Mouse (Mus musculus): Measurements from ENCODE around the gene Syngap1. TPM values are rescaled to one million over a fixed set of nuclear protein-coding genes. Genes with fewer than 3 reads are reported as not detected.

The Syngap1 gene
- total and polyA plus RNA-seq, 2 experiments from 2014 or later, result 5.3 to 74.2 TPM

- Histone ChIP-seq H3K4me1 (ENCODE audit: insufficient read depth, low read length) (no peaks in the 10 kb centered on the region), H3K36me3 (ENCODE audit: insufficient read depth, low read length) (peaks cover 60% of the 10 kb centered on the region), H3K9me3 (ENCODE audit: low read length) (no peaks in the 10 kb centered on the region), H3K27ac (no peak overlapping the region), H3K9ac (replicated peaks; ENCODE audit: low read length) (no peak overlapping the region), H3K4me2 (ENCODE audit: low read depth, low read length) (no peak overlapping the region), H3K4me3 (ENCODE audit: low read length) (no peak overlapping the region), H3K27me3 (ENCODE audit: insufficient read depth, low read length) (no peaks in the 10 kb centered on the region)
- WGBS, result 89% methylated on average over 11 of the region's 11 CpGs
- ATAC-seq (no peak), DNase-seq (ENCODE audit: low spot score) (no peak)
- no peak for TF ChIP-seq CTCF (IDR thresholded peaks at IDR 0.05; ENCODE audit: low read depth)
Measured at GRCm38 (mm10) chr17:26966993-26967392, 25.9 kb downstream of the Syngap1 start.

- Histone ChIP-seq H3K36me3 (ENCODE audit: insufficient read depth, low read length) (peaks cover 56% of the 10 kb centered on the region), H3K4me1 (ENCODE audit: insufficient read depth, low read length) (no peaks in the 10 kb centered on the region), H3K9ac (replicated peaks; ENCODE audit: low read length) (no peak overlapping the region), H3K27me3 (ENCODE audit: insufficient read depth, low read length) (no peaks in the 10 kb centered on the region), H3K4me3 (ENCODE audit: low read length) (no peak overlapping the region), H3K4me2 (ENCODE audit: low read depth, low read length) (no peak overlapping the region), H3K9me3 (ENCODE audit: low read length) (no peaks in the 10 kb centered on the region), H3K27ac (no peak overlapping the region)
- ATAC-seq (no peak), DNase-seq (ENCODE audit: low spot score) (no peak)
- WGBS, result 94% methylated on average over 6 of the region's 6 CpGs
- no peak for TF ChIP-seq CTCF (IDR thresholded peaks at IDR 0.05; ENCODE audit: low read depth)
Measured at GRCm38 (mm10) chr17:26967477-26967876, 26.4 kb downstream of the Syngap1 start.

- DNase-seq (ENCODE audit: low spot score) (no peak), ATAC-seq (no peak)
- 78% methylated on average over 6 of the region's 6 CpGs for WGBS
- Histone ChIP-seq H3K27me3 (ENCODE audit: insufficient read depth, low read length) (no peaks in the 10 kb centered on the region), H3K4me2 (ENCODE audit: low read depth, low read length) (no peak overlapping the region), H3K4me1 (ENCODE audit: insufficient read depth, low read length) (no peaks in the 10 kb centered on the region), H3K9ac (replicated peaks; ENCODE audit: low read length) (no peak overlapping the region), H3K27ac (no peak overlapping the region; the same call in 1 of the 2 replicates), H3K36me3 (ENCODE audit: insufficient read depth, low read length) (peaks cover 49% of the 10 kb centered on the region), H3K9me3 (ENCODE audit: low read length) (no peaks in the 10 kb centered on the region), H3K4me3 (ENCODE audit: low read length) (no peak overlapping the region)
- TF ChIP-seq CTCF (IDR thresholded peaks at IDR 0.05; ENCODE audit: low read depth), result no peak
Measured at GRCm38 (mm10) chr17:26968200-26968611, 27.2 kb downstream of the Syngap1 start.

GRCm38 (mm10) chr17:26969257-26969656, 28.2 kb downstream of the Syngap1 start:
- TF ChIP-seq CTCF (IDR thresholded peaks at IDR 0.05; ENCODE audit: low read depth), result no peak
- Histone ChIP-seq H3K9ac (replicated peaks; ENCODE audit: low read length) (no peak overlapping the region), H3K4me1 (ENCODE audit: insufficient read depth, low read length) (peaks cover 8% of the 10 kb centered on the region), H3K27ac (no peak overlapping the region), H3K9me3 (ENCODE audit: low read length) (no peaks in the 10 kb centered on the region), H3K4me2 (ENCODE audit: low read depth, low read length) (no peak overlapping the region), H3K27me3 (ENCODE audit: insufficient read depth, low read length) (no peaks in the 10 kb centered on the region), H3K4me3 (ENCODE audit: low read length) (no peak overlapping the region), H3K36me3 (ENCODE audit: insufficient read depth, low read length) (peaks cover 44% of the 10 kb centered on the region)
- DNase-seq (ENCODE audit: low spot score) (no peak), ATAC-seq (no peak)
- WGBS, result 91% methylated on average over 6 of the region's 6 CpGs

GRCm38 (mm10) chr17:26970221-26970620, 29.2 kb downstream of the Syngap1 start:
- WGBS, result 77% methylated on average over 12 of the region's 12 CpGs
- DNase-seq (ENCODE audit: low spot score) (no peak), ATAC-seq (no peak)
- Histone ChIP-seq H3K4me3 (ENCODE audit: low read length) (no peak overlapping the region), H3K4me2 (ENCODE audit: low read depth, low read length) (no peak overlapping the region), H3K9ac (replicated peaks; ENCODE audit: low read length) (no peak overlapping the region), H3K4me1 (ENCODE audit: insufficient read depth, low read length) (peaks cover 8% of the 10 kb centered on the region), H3K27me3 (ENCODE audit: insufficient read depth, low read length) (no peaks in the 10 kb centered on the region), H3K36me3 (ENCODE audit: insufficient read depth, low read length) (peaks cover 36% of the 10 kb centered on the region), H3K9me3 (ENCODE audit: low read length) (no peaks in the 10 kb centered on the region), H3K27ac (no peak overlapping the region)
- no peak for TF ChIP-seq CTCF (IDR thresholded peaks at IDR 0.05; ENCODE audit: low read depth)

GRCm38 (mm10) chr17:26971247-26971905, 30.3 kb downstream of the Syngap1 start:
- Histone ChIP-seq H3K27ac (no peak overlapping the region), H3K4me2 (ENCODE audit: low read depth, low read length) (no peak overlapping the region), H3K36me3 (ENCODE audit: insufficient read depth, low read length) (peaks cover 35% of the 10 kb centered on the region), H3K27me3 (ENCODE audit: insufficient read depth, low read length) (no peaks in the 10 kb centered on the region), H3K4me3 (ENCODE audit: low read length) (no peak overlapping the region), H3K9me3 (ENCODE audit: low read length) (no peaks in the 10 kb centered on the region), H3K9ac (replicated peaks; ENCODE audit: low read length) (no peak overlapping the region), H3K4me1 (ENCODE audit: insufficient read depth, low read length) (peaks cover 8% of the 10 kb centered on the region)
- 59% methylated on average over 7 of the region's 8 CpGs for WGBS
- DNase-seq (ENCODE audit: low spot score) (no peak), ATAC-seq (no peak)
- 0 out of 2 replicates have a peak, but pooled peaks have one; percentile 2 for TF ChIP-seq CTCF (IDR thresholded peaks at IDR 0.05; ENCODE audit: low read depth)

GRCm38 (mm10) chr17:26972107-26972506, 31.1 kb downstream of the Syngap1 start:
- H3K27ac ChIP-seq, result peak overlapping the region; percentile 80
- H3K36me3 ChIP-seq (ENCODE audit: insufficient read depth, low read length), result peaks cover 32% of the 10 kb centered on the region
- peak overlapping the region; percentile 75 for H3K9ac ChIP-seq (replicated peaks; ENCODE audit: low read length)
- peaks cover 8% of the 10 kb centered on the region for H3K4me1 ChIP-seq (ENCODE audit: insufficient read depth, low read length)
- 9% methylated on average over 3 of the region's 3 CpGs for whole genome bisulfite sequencing
- H3K4me3 ChIP-seq (ENCODE audit: low read length), result peak overlapping the region; percentile 81
- H3K4me2 ChIP-seq (ENCODE audit: low read depth, low read length), result peak overlapping the region; percentile 95
- H3K27me3 ChIP-seq (ENCODE audit: insufficient read depth, low read length), result no peaks in the 10 kb centered on the region
- no peak for TF ChIP-seq CTCF (IDR thresholded peaks at IDR 0.05; ENCODE audit: low read depth)
- no peaks in the 10 kb centered on the region for H3K9me3 ChIP-seq (ENCODE audit: low read length)
- ATAC-seq (no peak), DNase-seq (ENCODE audit: low spot score) (no peak)

Measured in hindbrain, postnatal 0 days (tissue).